Mouse (Mus musculus): ENCODE measurements at regions not wholly inside any gene's neighbourhood (a gene's known extent, or its start where the extent isn't known, plus 50 kb on each side); places are given as distances from the start of the nearest gene placed in this dataset.
"Not testable (repeated sequence)": the region's sequence is repeated elsewhere in the genome, so short reads cannot be mapped to it uniquely, and the experiment has no call there.

- peak; percentile 27 for DNase-seq (ENCODE audit: low read depth)
Measured at GRCm38 (mm10) chr5:61240498-61240897, 568.1 kb upstream of the G6pd2 start.

GRCm38 (mm10) chr5:61288506-61288905 lies 520.1 kb upstream of the G6pd2 start:
- DNase-seq (ENCODE audit: low read depth) = not testable (repeated sequence)

- DNase-seq (ENCODE audit: low read depth) = no peak
Measured at GRCm38 (mm10) chr5:61314951-61315350, 493.7 kb upstream of the G6pd2 start.

GRCm38 (mm10) chr5:61351372-61351771 lies 457.2 kb upstream of the G6pd2 start:
- no peak for DNase-seq (ENCODE audit: low read depth)

DNA sequence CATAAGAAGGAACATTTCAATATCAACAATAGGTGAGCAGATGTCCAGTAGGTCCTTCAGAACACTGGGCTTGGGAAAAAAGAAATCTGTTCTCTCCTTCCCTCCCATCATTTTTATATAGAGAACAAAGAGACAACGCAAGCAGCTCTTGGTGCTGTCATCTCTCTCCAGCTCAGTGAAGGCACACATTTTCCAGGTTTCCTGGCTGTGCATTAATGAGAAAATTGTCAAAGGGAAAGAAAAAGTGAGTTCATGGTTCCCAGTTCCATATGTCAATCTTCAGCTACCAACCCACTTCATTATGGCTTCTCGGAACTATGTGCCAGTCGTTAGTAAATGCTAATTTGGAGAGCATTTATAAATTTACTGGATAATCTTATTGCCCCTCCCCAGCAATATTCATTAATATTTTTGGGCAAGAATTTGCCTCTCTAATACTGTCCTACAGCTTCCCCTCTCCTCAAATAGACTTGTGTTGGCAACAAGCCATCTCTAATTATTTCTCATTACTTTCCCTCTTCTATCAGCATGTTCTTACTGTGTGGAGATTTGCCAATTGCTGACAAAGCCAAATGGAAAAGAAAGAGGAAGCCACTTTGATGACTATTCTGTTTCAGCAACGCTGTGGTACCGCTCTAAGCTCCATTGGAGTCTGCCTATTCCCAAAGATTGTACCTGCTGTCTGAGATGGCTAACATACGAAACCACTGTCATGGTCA lies 453.2 kb upstream of the G6pd2 start:
- DNase-seq (ENCODE audit: low read depth) = no peak

- peak; percentile 84 for DNase-seq (ENCODE audit: low read depth)
Measured at GRCm38 (mm10) chr5:61372901-61373300, 435.7 kb upstream of the G6pd2 start.

DNA sequence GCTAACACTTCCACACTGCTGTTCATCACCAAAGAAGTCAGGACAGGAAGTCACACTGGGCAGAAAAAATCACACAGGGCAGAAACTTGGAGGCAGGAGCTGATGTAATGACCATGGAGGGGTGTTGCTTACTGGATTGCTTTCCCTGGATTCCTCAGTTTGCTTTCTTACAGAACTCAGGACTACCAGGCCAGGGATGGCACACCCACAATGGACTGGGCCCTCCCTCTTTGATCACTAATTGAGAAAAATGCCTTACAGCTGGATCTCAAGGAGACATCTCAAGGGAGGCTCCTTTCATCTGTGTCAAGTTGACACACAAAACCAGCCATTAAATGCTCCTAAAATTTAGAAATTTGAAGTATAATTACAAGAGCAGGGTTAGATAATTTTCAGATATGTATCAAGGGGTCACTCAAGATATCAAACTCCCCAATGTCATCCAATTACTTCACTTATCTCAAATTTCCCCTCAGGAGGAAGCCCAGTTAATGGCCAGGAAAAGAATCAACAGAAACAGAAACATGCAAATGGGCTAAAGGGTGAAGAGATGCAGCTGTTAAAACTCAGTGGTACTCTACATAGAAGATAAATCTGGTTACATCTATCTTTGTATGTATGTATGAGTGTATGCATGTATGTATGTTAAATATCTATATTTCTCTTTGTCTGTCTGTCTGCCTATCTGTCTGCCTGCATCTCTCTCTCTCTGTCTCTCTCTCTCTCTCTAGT lies 413.5 kb upstream of the G6pd2 start:
- no peak for DNase-seq (ENCODE audit: low read depth)

All from 416B (cell line).